Mouse (Mus musculus) liver, postnatal 0 days (tissue): ENCODE results near the gene Evc. TPM values are rescaled to one million over a fixed set of nuclear protein-coding genes. Genes with fewer than 3 reads are reported as not detected.

Experiments used
- ATAC-seq: fragments of 200-750 bp; cut with Nextera tagmentation; 2 replicates; pipeline ENCODE4 v1.8.0; 2017; ENCODE audit warnings: mild to moderate bottlenecking, moderate library complexity
- DNase-seq: peaks from one replicate; pipeline ENCODE4 v3.0.0-alpha.2; 2016
- H3K27ac ChIP-seq: fragments of 300-500 bp; sonication (generic); 2 replicates; pipeline ENCODE4 v1.5.1; 2014; ENCODE audit warnings: antibody characterized with exemption, moderate library complexity, mild to moderate bottlenecking, low read depth
- H3K27me3 ChIP-seq: fragments of 300-500 bp; sonication (generic); 2 replicates; pipeline ENCODE4 v1.6.1; 2014; ENCODE audit warnings: low read length, control low read depth, mixed read lengths; ENCODE audit not compliant: insufficient read depth
- H3K36me3 ChIP-seq: fragments of 300-500 bp; sonication (generic); replicated peaks from 2 replicates; pipeline ENCODE4 v1.6.1; 2014; ENCODE audit warnings: mild to moderate bottlenecking, control low read depth, low read length, moderate library complexity, mixed read lengths; ENCODE audit not compliant: insufficient read depth
- H3K4me1 ChIP-seq: fragments of 300-500 bp; sonication (generic); 2 replicates; pipeline ENCODE4 v1.6.1; 2014; ENCODE audit warnings: antibody characterized with exemption, mild to moderate bottlenecking, control low read depth; ENCODE audit not compliant: insufficient read depth
- H3K4me2 ChIP-seq: fragments of 300-500 bp; sonication (generic); 2 replicates; pipeline ENCODE4 v1.6.1; 2014; ENCODE audit warnings: low read depth, mild to moderate bottlenecking, low read length, moderate library complexity, mixed read lengths
- H3K4me3 ChIP-seq: fragments of 300-500 bp; sonication (generic); 2 replicates; pipeline ENCODE4 v1.5.1; 2014; ENCODE audit warnings: low read depth, low read length
- H3K9ac ChIP-seq: fragments of 300-500 bp; sonication (generic); replicated peaks from 2 replicates; pipeline ENCODE4 v1.6.1; 2014; ENCODE audit warnings: mild to moderate bottlenecking, moderate library complexity
- H3K9me3 ChIP-seq: fragments of 300-500 bp; sonication (generic); 2 replicates; pipeline ENCODE4 v1.6.1; 2016; ENCODE audit warnings: mild to moderate bottlenecking, control low read depth, low read length, mixed read lengths
- CTCF ChIP-seq: sonication (generic); IDR thresholded peaks from 2 replicates; pipeline ENCODE4 v1.5.1; 2016; ENCODE audit warnings: antibody characterized with exemption, low read depth
- EP300 ChIP-seq: IDR thresholded peaks from 2 replicates; pipeline ENCODE4 v1.6.1; 2016; ENCODE audit warnings: antibody characterized with exemption, low read depth, mild to moderate bottlenecking
- WGBS: fragments of 180-500 bp; shearing (Covaris S2); extraction: QIAGEN DNeasy Blood & Tissue Kit; methylation state at CpG from one replicate; pipeline ENCODE4 v1.1.7; 2014; ENCODE audit not compliant: insufficient replicate concordance; 5-methylcytosine and 5-hydroxymethylcytosine counted together
- polyA plus RNA-seq: library from polyadenylated mRNA; unstranded; fragments of >200 nt; fragmentation: Nextera tagmentation; extraction: Ambion mirVana; gene quantifications from 2 replicates; pipeline ENCODE4 v1.2.1, GENCODE M21; 2015

Evc gene
- polyA plus RNA-seq, 1 experiment from 2014 or later: 0.65 TPM

DNA sequence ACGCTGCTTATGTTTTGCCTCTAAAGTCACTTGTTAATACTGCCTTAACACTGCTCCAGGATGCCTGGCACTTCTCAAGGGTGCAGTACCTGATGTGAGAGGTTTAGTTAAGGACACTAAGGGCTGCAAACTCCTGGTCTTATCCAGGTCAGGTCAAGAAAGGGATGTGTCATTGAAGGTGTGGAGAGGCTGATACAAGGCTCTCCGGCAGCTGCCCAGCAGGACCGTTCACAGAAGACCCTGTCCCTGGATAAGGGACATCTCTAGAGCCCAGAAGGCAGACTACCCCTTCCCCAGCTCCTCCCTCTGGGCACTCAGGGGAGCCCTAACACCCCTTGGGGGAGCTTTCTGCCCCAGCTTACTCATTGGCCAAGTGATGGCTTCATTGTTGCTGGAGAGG lies 1.0 kb upstream of the Evc start:
- no peaks in the 10 kb centered on the region for H3K9me3 ChIP-seq
- H3K4me2 ChIP-seq: peak overlapping the region; percentile 72; the same call in 1 of the 2 replicates
- no peak overlapping the region for H3K4me3 ChIP-seq
- 74% methylated on average over 3 of the region's 3 CpGs for WGBS
- DNase-seq (no peak), ATAC-seq (no peak)
- H3K27ac ChIP-seq: no peak overlapping the region
- H3K4me1 ChIP-seq: peaks cover 7% of the 10 kb centered on the region; the same call in 1 of the 2 replicates
- H3K27me3 ChIP-seq: peaks cover 19% of the 10 kb centered on the region
- no peaks in the 10 kb centered on the region for H3K36me3 ChIP-seq
- no peak for TF ChIP-seq CTCF
- TF ChIP-seq EP300: no peak
- H3K9ac ChIP-seq: no peak overlapping the region

DNA sequence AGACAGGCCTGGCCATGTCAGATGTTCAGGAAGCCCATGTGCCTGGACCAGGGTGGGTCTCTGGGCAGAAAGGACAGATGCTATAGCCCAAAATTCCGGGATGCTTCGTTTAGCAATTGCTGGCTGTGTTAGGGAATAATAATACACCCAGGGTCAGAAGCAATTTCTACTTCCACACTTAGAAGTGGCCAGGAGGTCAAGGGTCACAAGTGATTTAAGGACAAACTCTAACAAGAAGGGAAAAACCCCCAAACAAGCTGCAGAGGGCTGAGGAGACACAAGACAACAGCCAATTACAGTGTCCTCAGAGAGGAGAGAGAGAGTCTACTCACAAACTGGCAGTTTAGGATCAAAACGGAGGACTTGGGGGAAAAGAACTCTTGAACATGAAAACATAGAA lies 1.6 kb downstream of the Evc start:
- no peak for ATAC-seq
- H3K9me3 ChIP-seq: no peaks in the 10 kb centered on the region
- H3K4me2 ChIP-seq: no peak overlapping the region
- no peak for DNase-seq
- H3K4me1 ChIP-seq: peaks cover 7% of the 10 kb centered on the region; the same call in 1 of the 2 replicates
- H3K36me3 ChIP-seq: no peaks in the 10 kb centered on the region
- no peak for TF ChIP-seq CTCF
- H3K4me3 ChIP-seq: no peak overlapping the region
- H3K27me3 ChIP-seq: peaks cover 19% of the 10 kb centered on the region
- WGBS: 66% methylated on average over 3 of the region's 3 CpGs
- H3K27ac ChIP-seq: no peak overlapping the region
- H3K9ac ChIP-seq: no peak overlapping the region

DNA sequence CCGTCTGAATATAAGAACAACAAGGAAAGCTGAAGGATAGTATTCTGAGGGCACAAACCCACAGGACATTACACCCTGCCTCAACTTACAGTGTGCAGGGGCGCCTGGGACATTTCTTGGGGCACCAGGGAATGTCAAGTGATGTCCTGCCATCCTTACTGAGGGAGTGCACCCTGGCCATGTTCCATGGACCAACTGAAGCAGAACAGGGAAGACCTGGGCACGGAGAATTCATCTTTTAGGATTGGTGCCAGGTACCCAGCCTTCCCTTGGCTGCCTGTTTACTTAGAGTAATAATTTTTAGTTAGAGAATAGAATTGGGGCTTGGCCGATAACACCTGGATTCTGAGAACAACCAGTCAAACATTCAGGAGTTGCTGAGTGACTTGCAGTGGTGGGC lies 4.6 kb downstream of the Evc start:
- whole genome bisulfite sequencing: 66% methylated on average over 4 of the region's 4 CpGs

DNA sequence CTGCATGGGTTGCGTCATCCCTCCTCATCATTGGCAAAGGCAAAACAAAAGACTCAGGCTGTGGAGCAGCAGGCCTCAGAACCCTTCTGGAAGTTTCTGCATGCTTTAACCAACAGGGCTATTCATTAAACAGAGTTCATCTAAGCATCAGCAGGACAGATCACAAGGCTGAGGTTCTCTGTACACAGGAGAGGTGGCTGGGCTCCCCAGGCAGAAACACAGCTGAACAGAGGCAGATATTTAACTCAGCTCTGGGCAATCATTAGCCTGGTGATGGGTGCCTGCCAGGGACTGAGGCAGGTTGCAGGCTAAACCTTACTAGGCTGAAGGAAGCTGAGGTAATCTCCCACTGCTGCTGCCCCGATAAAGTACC lies 5.6 kb downstream of the Evc start:
- H3K4me2 ChIP-seq: no peak overlapping the region
- no peaks in the 10 kb centered on the region for H3K36me3 ChIP-seq
- H3K4me1 ChIP-seq: no peaks in the 10 kb centered on the region; the same call in 1 of the 2 replicates
- ATAC-seq: peak; percentile 83
- H3K27ac ChIP-seq: no peak overlapping the region
- WGBS: 71% methylated on average over 2 of the region's 2 CpGs
- TF ChIP-seq CTCF (no peak), EP300 (no peak)
- H3K27me3 ChIP-seq: peaks cover 2% of the 10 kb centered on the region; the same call in 1 of the 2 replicates
- H3K4me3 ChIP-seq: no peak overlapping the region
- H3K9ac ChIP-seq: no peak overlapping the region
- DNase-seq: peak; percentile 55
- H3K9me3 ChIP-seq: no peaks in the 10 kb centered on the region

More for the DNA sequence above, 4.6 kb downstream of the Evc start:
- Histone ChIP-seq H3K9ac (no peak overlapping the region), H3K27me3 (peaks cover 11% of the 10 kb centered on the region), H3K4me3 (no peak overlapping the region), H3K4me1 (peaks cover 4% of the 10 kb centered on the region; the same call in 1 of the 2 replicates), H3K9me3 (no peaks in the 10 kb centered on the region), H3K27ac (no peak overlapping the region), H3K36me3 (no peaks in the 10 kb centered on the region), H3K4me2 (no peak overlapping the region)
- DNase-seq (no peak), ATAC-seq (no peak)
- TF ChIP-seq EP300 (no peak), CTCF (no peak)

DNA sequence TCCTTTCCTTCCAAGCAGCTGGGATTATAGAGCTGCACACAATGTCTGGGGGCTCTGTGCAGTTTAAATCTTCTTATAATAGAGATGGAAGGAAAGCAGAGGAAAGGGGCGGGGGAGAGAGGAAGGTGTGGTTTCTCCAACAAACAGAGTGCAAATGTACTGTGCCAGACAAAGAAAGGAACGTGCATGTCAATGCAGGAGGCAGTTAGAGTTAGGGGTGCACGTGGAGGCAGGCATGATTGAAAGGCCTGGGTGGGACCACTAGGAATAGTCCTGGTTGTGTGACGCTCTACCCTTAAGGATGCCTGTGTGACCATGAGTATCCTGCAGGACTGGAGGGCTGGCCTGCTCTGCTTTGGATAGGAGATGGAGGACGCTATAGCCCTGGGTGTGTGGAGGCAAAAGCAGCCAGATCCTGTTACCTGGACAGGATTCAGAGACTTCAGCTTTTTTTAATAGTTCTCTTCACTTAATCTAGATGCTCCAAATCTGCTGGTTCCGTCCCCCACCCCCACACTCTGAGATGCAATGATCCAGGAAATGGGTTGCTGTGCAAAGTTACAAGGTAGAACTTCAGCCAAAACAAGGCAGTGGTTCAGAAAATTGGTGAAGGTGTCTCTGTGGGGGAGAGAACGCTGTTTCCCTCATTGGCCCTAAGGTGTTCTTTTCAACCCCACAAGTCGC lies 6.1 kb downstream of the Evc start:
- no peak for ATAC-seq
- no peak for DNase-seq
- Histone ChIP-seq H3K27me3 (no peaks in the 10 kb centered on the region), H3K36me3 (no peaks in the 10 kb centered on the region), H3K4me1 (no peaks in the 10 kb centered on the region; the same call in 1 of the 2 replicates), H3K27ac (no peak overlapping the region), H3K9ac (no peak overlapping the region), H3K4me2 (no peak overlapping the region), H3K4me3 (no peak overlapping the region), H3K9me3 (no peaks in the 10 kb centered on the region)
- TF ChIP-seq CTCF: no peak
- TF ChIP-seq EP300: no peak
- WGBS: 61% methylated on average over 8 of the region's 8 CpGs

DNA sequence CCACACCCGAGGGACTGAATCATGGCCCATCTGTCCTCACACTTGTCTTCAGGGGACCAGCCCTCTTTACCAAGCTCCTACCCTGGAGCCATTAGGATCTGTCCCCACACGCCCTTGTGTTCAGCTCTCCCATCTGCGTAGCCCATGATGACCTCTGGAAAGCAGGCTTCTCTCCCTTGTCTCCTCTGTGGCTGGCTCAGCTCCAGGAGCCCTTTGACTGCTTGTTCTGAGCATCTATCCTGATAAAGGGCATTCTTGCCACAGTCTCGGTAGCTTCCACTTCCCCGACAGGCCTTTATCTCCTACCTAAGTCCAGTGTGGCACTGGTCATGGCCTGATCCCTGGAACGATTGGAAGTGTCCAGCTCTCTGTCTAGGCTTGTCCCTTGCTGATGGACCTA lies 10.0 kb downstream of the Evc start:
- Histone ChIP-seq H3K4me2 (no peak overlapping the region), H3K27me3 (no peaks in the 10 kb centered on the region), H3K4me3 (no peak overlapping the region), H3K36me3 (no peaks in the 10 kb centered on the region), H3K9me3 (no peaks in the 10 kb centered on the region), H3K27ac (no peak overlapping the region), H3K9ac (no peak overlapping the region), H3K4me1 (no peaks in the 10 kb centered on the region; the same call in 1 of the 2 replicates)
- 72% methylated on average over 6 of the region's 6 CpGs for whole genome bisulfite sequencing
- TF ChIP-seq CTCF (no peak), EP300 (no peak)
- DNase-seq: no peak
- no peak for ATAC-seq

DNA sequence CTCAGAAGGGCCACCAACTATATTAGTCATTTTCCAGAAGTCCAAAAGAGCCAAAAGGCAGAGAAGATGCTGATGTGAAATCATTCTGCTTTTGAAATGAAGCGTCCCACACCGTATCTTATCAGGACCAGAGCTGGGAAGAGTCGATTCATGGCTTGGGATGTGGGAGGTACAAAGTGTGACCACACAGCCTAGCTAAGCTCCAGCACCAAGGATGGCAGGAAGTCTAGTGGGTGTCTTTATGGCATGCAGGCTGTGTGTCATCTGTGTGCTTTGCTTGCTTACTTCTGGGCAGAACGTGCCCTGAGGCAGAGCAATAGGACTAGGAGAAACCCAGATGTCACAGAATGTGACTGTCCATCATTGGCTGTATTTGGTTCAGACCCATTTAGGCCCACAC lies 15.9 kb downstream of the Evc start:
- WGBS: 77% methylated on average over 4 of the region's 4 CpGs
- no peak for ATAC-seq
- no peak for TF ChIP-seq CTCF
- no peak for TF ChIP-seq EP300

More for the DNA sequence above, 15.9 kb downstream of the Evc start:
- Histone ChIP-seq H3K4me3 (no peak overlapping the region), H3K36me3 (no peaks in the 10 kb centered on the region), H3K4me1 (no peaks in the 10 kb centered on the region), H3K4me2 (no peak overlapping the region), H3K27me3 (no peaks in the 10 kb centered on the region), H3K9me3 (no peaks in the 10 kb centered on the region), H3K9ac (no peak overlapping the region), H3K27ac (no peak overlapping the region)
- no peak for DNase-seq
